Mouse (Mus musculus): Measurements from ENCODE around the gene Klk1b21.
"Not testable (repeated sequence)": the region's sequence is repeated elsewhere in the genome, so short reads cannot be mapped to it uniquely, and the experiment has no call there.

Gene Klk1b21

GRCm38 (mm10) chr7:44102028-44102427 lies at the start of gene Klk1b21:
TSS of gene Klk1b21 (plus strand) at chr7:44102328.
- not testable (repeated sequence) for DNase-seq (ENCODE audit: low spot score)

DNA sequence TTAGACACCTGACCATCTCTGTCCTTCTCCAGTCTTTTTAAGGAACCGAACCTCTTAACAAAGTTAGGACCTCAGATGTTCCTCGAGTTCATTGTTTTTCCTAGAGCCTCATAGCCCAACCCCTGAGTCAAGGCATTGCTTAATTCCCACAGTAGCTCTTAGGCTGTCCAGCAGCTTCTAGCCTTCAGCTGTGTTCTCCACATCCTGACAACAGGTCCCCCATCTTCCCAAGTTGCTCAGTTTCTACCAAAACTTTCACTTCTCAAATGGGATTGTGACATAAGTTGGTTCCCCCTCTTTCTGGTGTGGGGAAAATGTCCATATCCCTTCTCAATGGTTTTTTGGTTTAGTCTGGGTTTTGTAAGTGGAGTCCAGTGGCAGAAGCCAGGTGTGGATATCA lies 30.0 kb upstream of the Klk1b21 start:
- DNase-seq (ENCODE audit: low spot score) = no peak

GRCm38 (mm10) chr7:44077703-44078102 lies 24.4 kb upstream of the Klk1b21 start:
- DNase-seq (ENCODE audit: low spot score) = no peak

GRCm38 (mm10) chr7:44096111-44096510 lies 6.0 kb upstream of the Klk1b21 start:
- no peak for DNase-seq (ENCODE audit: low spot score)

DNA sequence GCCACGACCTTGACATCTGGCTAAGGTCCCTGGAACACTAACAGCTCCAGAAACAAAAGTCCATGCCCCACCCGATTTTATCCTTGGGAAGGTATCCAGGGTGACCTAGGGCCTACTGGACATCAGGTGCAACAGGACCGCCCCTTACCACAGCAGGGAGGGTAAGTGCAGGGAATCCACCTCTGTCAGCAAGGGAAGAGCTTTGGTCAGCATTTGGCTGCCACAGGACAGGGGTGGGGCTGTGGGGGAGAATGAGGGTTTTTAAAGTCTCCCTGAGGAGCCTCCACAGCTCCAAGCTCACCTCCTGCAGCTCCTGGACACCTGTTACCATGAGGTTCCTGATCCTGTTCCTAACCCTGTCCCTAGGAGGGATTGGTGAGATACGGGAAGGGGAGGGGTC lies 10.2 kb downstream of the Klk1b21 start, which contains the start of gene Klk1b22:
Gene Klk1b22 (plus strand): TSS at position 301 of the 400 bp plus-strand sequence.
- DNase-seq (ENCODE audit: low spot score) = no peak

DNA sequence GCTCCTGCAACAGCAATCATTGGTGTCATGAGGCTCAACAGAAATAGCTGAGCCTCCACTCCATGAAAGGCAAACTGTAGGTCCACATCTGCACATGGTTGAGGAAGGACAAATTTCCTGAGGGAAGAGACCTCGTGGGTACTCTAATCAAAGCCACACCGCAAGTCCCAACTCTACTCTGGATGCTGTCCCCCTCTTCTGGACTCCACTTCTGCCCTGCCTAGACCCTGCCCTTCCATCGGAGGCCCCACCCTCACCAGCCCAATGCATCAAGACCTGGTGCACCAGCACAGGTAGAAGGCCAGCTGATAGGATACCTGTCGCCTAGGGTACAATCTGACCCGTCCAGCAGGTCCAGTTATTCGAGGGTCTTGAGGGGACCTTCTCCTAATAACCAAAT lies 21.3 kb downstream of the Klk1b21 start:
- no peak for DNase-seq (ENCODE audit: low spot score)

GRCm38 (mm10) chr7:44136467-44136866 lies 34.3 kb downstream of the Klk1b21 start, which contains the start of gene Klk1b16:
TSS of gene Klk1b16 (plus strand) at chr7:44136767.
- no peak for DNase-seq (ENCODE audit: low spot score)
